Mouse (Mus musculus) ES-Bruce4 (cell line): ENCODE data around the gene Stmn1. TPM values are rescaled to one million over a fixed set of nuclear protein-coding genes. Genes with fewer than 3 reads are reported as not detected.

ENCODE experiments used
- H3K27ac ChIP-seq: 2 replicates; pipeline ENCODE4 v1.5.1; 2012; ENCODE audit warnings: low read length, inconsistent platforms; ENCODE audit not compliant: insufficient read depth
- H3K27me3 ChIP-seq: 2 replicates; pipeline ENCODE4 v1.6.1; 2012; ENCODE audit warnings: mild to moderate bottlenecking, low read length, inconsistent platforms; ENCODE audit not compliant: control insufficient read depth, poor library complexity, insufficient read depth, severe bottlenecking
- H3K36me3 ChIP-seq: 2 replicates; pipeline ENCODE4 v1.6.1; 2012; ENCODE audit warnings: inconsistent platforms, mild to moderate bottlenecking, low read length, moderate library complexity; ENCODE audit not compliant: control insufficient read depth, poor library complexity, insufficient read depth, severe bottlenecking
- H3K4me1 ChIP-seq: one replicate; pipeline ENCODE4 v1.8.1; 2011; ENCODE audit warnings: low read length; ENCODE audit not compliant: control insufficient read depth, insufficient read depth
- H3K4me3 ChIP-seq: 2 replicates; pipeline ENCODE4 v1.5.1; 2011; ENCODE audit warnings: low read depth, mild to moderate bottlenecking, low read length
- H3K9ac ChIP-seq: 2 replicates; pipeline ENCODE4 v1.6.1; 2012; ENCODE audit warnings: low read depth, mild to moderate bottlenecking, inconsistent platforms; ENCODE audit not compliant: poor library complexity, severe bottlenecking
- H3K9me3 ChIP-seq: replicated peaks from 2 replicates; pipeline ENCODE4 v1.6.1; 2012; ENCODE audit warnings: mild to moderate bottlenecking, low read length, inconsistent platforms; ENCODE audit not compliant: control insufficient read depth, poor library complexity, insufficient read depth, severe bottlenecking
- CTCF ChIP-seq: IDR thresholded peaks from one replicate; pipeline ENCODE4 v1.8.1; 2011; ENCODE audit warnings: low read depth, low read length
- EP300 ChIP-seq: IDR thresholded peaks from 2 replicates; pipeline ENCODE4 v1.6.1; 2011; ENCODE audit warnings: low read depth, low read length; ENCODE audit not compliant: insufficient read depth
- POLR2A ChIP-seq: IDR thresholded peaks from one replicate; pipeline ENCODE4 v1.8.1; 2011; ENCODE audit warnings: low read length; ENCODE audit not compliant: insufficient read depth
- polyA plus RNA-seq: library from polyadenylated mRNA; stranded (reverse); fragments of >200 nt; gene quantifications from 2 replicates; pipeline ENCODE4 v1.2.4, GENCODE M21; 2011; ENCODE audit warnings: low read depth; ENCODE audit not compliant: missing spikeins, insufficient read depth, insufficient read length

Gene Stmn1
- polyA plus RNA-seq, 1 experiment: 270 TPM

- 0 out of 2 replicates have a peak, but pooled peaks cover under 1% of the 10 kb centered on the region for H3K36me3 ChIP-seq
- H3K9me3 ChIP-seq: no peaks in the 10 kb centered on the region
- no peak for TF ChIP-seq EP300
- TF ChIP-seq POLR2A: no peak
- no peak for TF ChIP-seq CTCF
- no peak overlapping the region for H3K27ac ChIP-seq
- H3K4me1 ChIP-seq: peaks cover 2% of the 10 kb centered on the region
- H3K9ac ChIP-seq: no peak overlapping the region
- no peak overlapping the region for H3K4me3 ChIP-seq
- no peaks in the 10 kb centered on the region for H3K27me3 ChIP-seq
These were observed 2.3 kb upstream of the Stmn1 start for GRCm38 (mm10) chr4:134465789-134466188.

- Histone ChIP-seq H3K4me3 (no peak overlapping the region), H3K36me3 (peaks cover 6% of the 10 kb centered on the region; the same call in 1 of the 2 replicates), H3K27me3 (no peaks in the 10 kb centered on the region), H3K4me1 (peaks cover 2% of the 10 kb centered on the region), H3K9me3 (no peaks in the 10 kb centered on the region), H3K9ac (no peak overlapping the region; the same call in 1 of the 2 replicates), H3K27ac (peak overlapping the region; percentile 67)
- no peak for TF ChIP-seq CTCF
- no peak for TF ChIP-seq EP300
These were observed 1.5 kb upstream of the Stmn1 start for GRCm38 (mm10) chr4:134466381-134467262.

- H3K4me1 ChIP-seq: peaks cover 2% of the 10 kb centered on the region
- H3K4me3 ChIP-seq: peak overlapping the region; percentile 60
- no peak overlapping the region; the same call in 1 of the 2 replicates for H3K9ac ChIP-seq
- TF ChIP-seq EP300 (peak; percentile 43; the same call in 1 of the 2 replicates), POLR2A (no peak)
- H3K27ac ChIP-seq: peak overlapping the region; percentile 67
- peaks cover 15% of the 10 kb centered on the region for H3K36me3 ChIP-seq
- H3K27me3 ChIP-seq: no peaks in the 10 kb centered on the region
- no peaks in the 10 kb centered on the region for H3K9me3 ChIP-seq
These were observed 495 bp upstream of the Stmn1 start for GRCm38 (mm10) chr4:134467435-134468214.

- Histone ChIP-seq H3K4me3 (peak overlapping the region; percentile 53), H3K4me1 (peaks cover 2% of the 10 kb centered on the region), H3K36me3 (peaks cover 21% of the 10 kb centered on the region), H3K27ac (peak overlapping the region; percentile 75), H3K9me3 (no peaks in the 10 kb centered on the region), H3K27me3 (no peaks in the 10 kb centered on the region), H3K9ac (peak overlapping the region; percentile 70)
- TF ChIP-seq CTCF (no peak), EP300 (peak; percentile 23; the same call in 1 of the 2 replicates), POLR2A (no peak)
These were observed 602 bp downstream of the Stmn1 start for GRCm38 (mm10) chr4:134468578-134469266.

GRCm38 (mm10) chr4:134469341-134469796 is 1.2 kb downstream of the Stmn1 start:
- H3K4me1 ChIP-seq: peaks cover 2% of the 10 kb centered on the region
- H3K9me3 ChIP-seq: no peaks in the 10 kb centered on the region
- TF ChIP-seq EP300 (no peak), CTCF (no peak), POLR2A (no peak)
- peak overlapping the region; percentile 51; the same call in 1 of the 2 replicates for H3K27ac ChIP-seq
- H3K9ac ChIP-seq: peak overlapping the region; percentile 70
- H3K4me3 ChIP-seq: no peak overlapping the region
- H3K27me3 ChIP-seq: no peaks in the 10 kb centered on the region
- H3K36me3 ChIP-seq: peaks cover 23% of the 10 kb centered on the region
